Mouse (Mus musculus): ENCODE data around the gene Lysmd1. TPM values are rescaled to one million over a fixed set of nuclear protein-coding genes. Genes with fewer than 3 reads are reported as not detected.
"Not testable (repeated sequence)": the region's sequence is repeated elsewhere in the genome, so short reads cannot be mapped to it uniquely, and the experiment has no call there.

Gene Lysmd1
- 12.8 and 13.3 TPM in 2 replicates for polyA plus RNA-seq (2014; fragmentation: Nextera tagmentation; extraction: Ambion mirVana)

DNA sequence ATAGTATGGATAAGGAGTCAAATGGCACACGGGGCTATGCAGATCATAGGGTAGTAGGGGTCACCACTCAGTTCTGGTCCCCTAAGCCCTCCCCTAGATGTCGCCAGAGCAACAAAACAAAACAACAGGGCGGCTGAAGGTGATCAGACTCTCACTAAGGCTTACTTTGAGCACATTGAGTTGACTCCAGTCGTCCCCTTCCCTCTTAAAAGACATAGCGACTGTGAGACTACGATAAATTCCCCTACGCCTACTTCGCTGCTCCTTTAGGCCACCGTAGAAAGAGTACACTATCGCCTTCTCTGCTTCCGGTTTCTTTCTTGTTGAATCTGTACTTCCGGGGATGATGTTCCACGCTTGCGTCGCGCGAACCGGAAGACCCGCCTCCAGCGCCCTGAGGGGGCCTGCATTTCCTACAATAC is at the start of gene Lysmd1, which contains the start of gene Scnm1:
Gene Lysmd1, plus strand, starts transcription at position 409 of the 422 bp plus-strand sequence.
Gene Scnm1, minus strand, starts transcription at position 332 of the 422 bp plus-strand sequence.
- Histone ChIP-seq H3K9me3 (ENCODE audit: control insufficient read depth, low read length) (no peaks in the 10 kb centered on the region), H3K4me3 (ENCODE audit: low read depth, low read length) (peak within 1 kb of the TSS; percentile 65), H3K9ac (ENCODE audit: low read length) (peak within 1 kb of the TSS; percentile 74), H3K27ac (replicated peaks; ENCODE audit: low read depth, low read length) (peak within 1 kb of the TSS; percentile 61; the same call in 1 of the 2 replicates), H3K4me2 (ENCODE audit: low read depth, severe bottlenecking) (peak within 1 kb of the TSS; percentile 76), H3K36me3 (ENCODE audit: control insufficient read depth, insufficient read depth, low read length) (0 out of 2 replicates have a peak, but pooled peaks cover 3% of the 10 kb centered on the region), H3K4me1 (ENCODE audit: control insufficient read depth, insufficient read depth, low read length) (peaks cover 4% of the 10 kb centered on the region; the same call in 1 of the 2 replicates), H3K27me3 (ENCODE audit: control insufficient read depth, insufficient read depth, low read length) (no peaks in the 10 kb centered on the region)
- WGBS: under 1% methylated on average over 20 of the region's 20 CpGs
- ATAC-seq (ENCODE audit: insufficient number of reproducible peaks, low FRiP score, low TSS enrichment, low read depth): peak; percentile 92
- DNase-seq (ENCODE audit: low spot score): peak; percentile 89

- no peaks in the 10 kb centered on the region for H3K9me3 ChIP-seq (ENCODE audit: control insufficient read depth, low read length)
- no peak overlapping the region for H3K9ac ChIP-seq (ENCODE audit: low read length)
- H3K27ac ChIP-seq (replicated peaks; ENCODE audit: low read depth, low read length): no peak overlapping the region
- ATAC-seq (ENCODE audit: insufficient number of reproducible peaks, low FRiP score, low TSS enrichment, low read depth) (no peak), DNase-seq (ENCODE audit: low spot score) (no peak)
- peaks cover 2% of the 10 kb centered on the region; the same call in 1 of the 2 replicates for H3K36me3 ChIP-seq (ENCODE audit: control insufficient read depth, insufficient read depth, low read length)
- 87% methylated on average over 1 of the region's 1 CpGs for WGBS
- no peaks in the 10 kb centered on the region for H3K4me1 ChIP-seq (ENCODE audit: control insufficient read depth, insufficient read depth, low read length)
- H3K4me3 ChIP-seq (ENCODE audit: low read depth, low read length): no peak overlapping the region
- no peak overlapping the region for H3K4me2 ChIP-seq (ENCODE audit: low read depth, severe bottlenecking)
- no peaks in the 10 kb centered on the region for H3K27me3 ChIP-seq (ENCODE audit: control insufficient read depth, insufficient read depth, low read length)
Observed at GRCm38 (mm10) chr3:95088071-95088470, 45.8 kb upstream of the Lysmd1 start.

- Histone ChIP-seq H3K9me3 (ENCODE audit: control insufficient read depth, low read length) (no peaks in the 10 kb centered on the region), H3K27me3 (ENCODE audit: control insufficient read depth, insufficient read depth, low read length) (no peaks in the 10 kb centered on the region), H3K4me3 (ENCODE audit: low read depth, low read length) (no peak overlapping the region), H3K36me3 (ENCODE audit: control insufficient read depth, insufficient read depth, low read length) (peaks cover 2% of the 10 kb centered on the region; the same call in 1 of the 2 replicates), H3K9ac (ENCODE audit: low read length) (no peak overlapping the region), H3K4me2 (ENCODE audit: low read depth, severe bottlenecking) (no peak overlapping the region), H3K4me1 (ENCODE audit: control insufficient read depth, insufficient read depth, low read length) (peaks cover 7% of the 10 kb centered on the region), H3K27ac (replicated peaks; ENCODE audit: low read depth, low read length) (no peak overlapping the region)
- WGBS: 23% methylated on average over 2 of the region's 2 CpGs
- no peak for ATAC-seq (ENCODE audit: insufficient number of reproducible peaks, low FRiP score, low TSS enrichment, low read depth)
- DNase-seq (ENCODE audit: low spot score): no peak
Observed at GRCm38 (mm10) chr3:95100854-95101253, 33.0 kb upstream of the Lysmd1 start.

- 75% methylated on average over 4 of the region's 4 CpGs for WGBS
- Histone ChIP-seq H3K9me3 (ENCODE audit: control insufficient read depth, low read length) (no peaks in the 10 kb centered on the region), H3K4me1 (ENCODE audit: control insufficient read depth, insufficient read depth, low read length) (peaks cover 7% of the 10 kb centered on the region), H3K27ac (replicated peaks; ENCODE audit: low read depth, low read length) (no peak overlapping the region), H3K9ac (ENCODE audit: low read length) (peak overlapping the region; percentile 91; the same call in 1 of the 2 replicates), H3K4me3 (ENCODE audit: low read depth, low read length) (peak overlapping the region; percentile 97), H3K4me2 (ENCODE audit: low read depth, severe bottlenecking) (peak overlapping the region; percentile 83), H3K27me3 (ENCODE audit: control insufficient read depth, insufficient read depth, low read length) (no peaks in the 10 kb centered on the region), H3K36me3 (ENCODE audit: control insufficient read depth, insufficient read depth, low read length) (no peaks in the 10 kb centered on the region)
- ATAC-seq (ENCODE audit: insufficient number of reproducible peaks, low FRiP score, low TSS enrichment, low read depth) (no peak), DNase-seq (ENCODE audit: low spot score) (no peak)
Observed at GRCm38 (mm10) chr3:95105121-95105520, 28.8 kb upstream of the Lysmd1 start.

GRCm38 (mm10) chr3:95105586-95106337 is 28.1 kb upstream of the Lysmd1 start:
- DNase-seq (ENCODE audit: low spot score) (no peak), ATAC-seq (ENCODE audit: insufficient number of reproducible peaks, low FRiP score, low TSS enrichment, low read depth) (peak; percentile 22; the same call in 1 of the 2 replicates)
- peak overlapping the region; percentile 97 for H3K4me3 ChIP-seq (ENCODE audit: low read depth, low read length)
- WGBS: under 1% methylated on average over 16 of the region's 16 CpGs
- peak overlapping the region; percentile 91 for H3K9ac ChIP-seq (ENCODE audit: low read length)
- H3K9me3 ChIP-seq (ENCODE audit: control insufficient read depth, low read length): no peaks in the 10 kb centered on the region
- H3K4me2 ChIP-seq (ENCODE audit: low read depth, severe bottlenecking): peak overlapping the region; percentile 83
- H3K27me3 ChIP-seq (ENCODE audit: control insufficient read depth, insufficient read depth, low read length): no peaks in the 10 kb centered on the region
- no peaks in the 10 kb centered on the region for H3K36me3 ChIP-seq (ENCODE audit: control insufficient read depth, insufficient read depth, low read length)
- H3K4me1 ChIP-seq (ENCODE audit: control insufficient read depth, insufficient read depth, low read length): peaks cover 7% of the 10 kb centered on the region
- peak overlapping the region; percentile 56; the same call in 1 of the 2 replicates for H3K27ac ChIP-seq (replicated peaks; ENCODE audit: low read depth, low read length)

- peak; percentile 98 for DNase-seq (ENCODE audit: low spot score)
Observed at GRCm38 (mm10) chr3:95106338-95107117, 27.4 kb upstream of the Lysmd1 start, which contains the start of gene Pip5k1a. Pip5k1a (minus strand) TSS chr3:95106930.

GRCm38 (mm10) chr3:95107308-95107707 is 26.6 kb upstream of the Lysmd1 start:
- not testable (repeated sequence) for DNase-seq (ENCODE audit: low spot score); H3K9me3 ChIP-seq (ENCODE audit: control insufficient read depth, low read length); H3K36me3 ChIP-seq (ENCODE audit: control insufficient read depth, insufficient read depth, low read length); H3K27ac ChIP-seq (replicated peaks; ENCODE audit: low read depth, low read length); ATAC-seq (ENCODE audit: insufficient number of reproducible peaks, low FRiP score, low TSS enrichment, low read depth); H3K27me3 ChIP-seq (ENCODE audit: control insufficient read depth, insufficient read depth, low read length); H3K9ac ChIP-seq (ENCODE audit: low read length)
- H3K4me2 ChIP-seq (ENCODE audit: low read depth, severe bottlenecking): peak overlapping the region; percentile 39; the same call in 1 of the 2 replicates
- peaks cover 11% of the 10 kb centered on the region for H3K4me1 ChIP-seq (ENCODE audit: control insufficient read depth, insufficient read depth, low read length)
- H3K4me3 ChIP-seq (ENCODE audit: low read depth, low read length): peak overlapping the region; percentile 97; the same call in 1 of the 2 replicates

More at GRCm38 (mm10) chr3:95106338-95107117, 27.4 kb upstream of the Lysmd1 start, which contains the start of gene Pip5k1a:
- Histone ChIP-seq H3K4me2 (ENCODE audit: low read depth, severe bottlenecking) (peak within 1 kb of the TSS; percentile 83), H3K4me1 (ENCODE audit: control insufficient read depth, insufficient read depth, low read length) (peaks cover 7% of the 10 kb centered on the region), H3K9ac (ENCODE audit: low read length) (peak within 1 kb of the TSS; percentile 91), H3K36me3 (ENCODE audit: control insufficient read depth, insufficient read depth, low read length) (no peaks in the 10 kb centered on the region), H3K27ac (replicated peaks; ENCODE audit: low read depth, low read length) (peak within 1 kb of the TSS; percentile 56; the same call in 1 of the 2 replicates), H3K4me3 (ENCODE audit: low read depth, low read length) (peak within 1 kb of the TSS; percentile 97), H3K27me3 (ENCODE audit: control insufficient read depth, insufficient read depth, low read length) (no peaks in the 10 kb centered on the region), H3K9me3 (ENCODE audit: control insufficient read depth, low read length) (no peaks in the 10 kb centered on the region)
- WGBS: under 1% methylated on average over 51 of the region's 51 CpGs
- peak; percentile 89 for ATAC-seq (ENCODE audit: insufficient number of reproducible peaks, low FRiP score, low TSS enrichment, low read depth)

GRCm38 (mm10) chr3:95107898-95108297 is 26.0 kb upstream of the Lysmd1 start:
- DNase-seq (ENCODE audit: low spot score) (no peak), ATAC-seq (ENCODE audit: insufficient number of reproducible peaks, low FRiP score, low TSS enrichment, low read depth) (no peak)
- no peak overlapping the region for H3K27ac ChIP-seq (replicated peaks; ENCODE audit: low read depth, low read length)
- H3K36me3 ChIP-seq (ENCODE audit: control insufficient read depth, insufficient read depth, low read length): no peaks in the 10 kb centered on the region
- H3K27me3 ChIP-seq (ENCODE audit: control insufficient read depth, insufficient read depth, low read length): no peaks in the 10 kb centered on the region
- H3K4me3 ChIP-seq (ENCODE audit: low read depth, low read length): no peak overlapping the region
- peaks cover 13% of the 10 kb centered on the region for H3K4me1 ChIP-seq (ENCODE audit: control insufficient read depth, insufficient read depth, low read length)
- no peak overlapping the region for H3K9ac ChIP-seq (ENCODE audit: low read length)
- H3K4me2 ChIP-seq (ENCODE audit: low read depth, severe bottlenecking): no peak overlapping the region
- WGBS: 68% methylated on average over 2 of the region's 2 CpGs
- no peaks in the 10 kb centered on the region for H3K9me3 ChIP-seq (ENCODE audit: control insufficient read depth, low read length)

Data from limb, embryonic 11.5 days (tissue).